Mouse (Mus musculus): ENCODE measurements around the gene Wipf3. TPM values are rescaled to one million over a fixed set of nuclear protein-coding genes. Genes with fewer than 3 reads are reported as not detected.

Wipf3 gene
- polyA plus RNA-seq, 1 experiment from 2014 or later: 1.9 TPM

DNA sequence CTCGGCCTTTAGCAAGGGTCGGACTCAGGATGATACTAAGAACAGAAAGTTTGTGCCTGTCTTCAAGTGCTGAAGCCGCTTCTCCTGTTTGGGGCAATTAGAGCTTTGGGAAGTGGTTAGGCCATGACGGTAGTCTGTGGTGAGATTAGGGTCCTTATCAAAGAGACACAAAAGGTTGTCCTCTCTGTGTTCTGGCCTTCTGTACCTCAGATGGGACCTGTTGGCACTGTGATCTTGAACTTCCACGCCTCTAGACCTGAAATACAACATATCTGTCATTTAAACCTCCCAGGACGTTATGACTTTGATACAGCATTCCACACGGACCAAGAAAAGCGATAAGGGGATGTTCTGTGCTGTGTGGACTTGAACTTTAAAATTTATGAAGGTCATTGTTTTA is 99.3 kb downstream of the Wipf3 start:
- H3K4me2 ChIP-seq: no peak overlapping the region
- H3K9me3 ChIP-seq (ENCODE audit: low read depth, low read length): no peaks in the 10 kb centered on the region
- 82% methylated on average over 8 of the region's 8 CpGs for WGBS
- H3K9ac ChIP-seq: no peak overlapping the region
- H3K36me3 ChIP-seq (ENCODE audit: insufficient read depth): no peaks in the 10 kb centered on the region
- H3K4me3 ChIP-seq (ENCODE audit: low read depth, low read length): no peak overlapping the region
- no peak for ATAC-seq (ENCODE audit: insufficient read depth)
- no peak for TF ChIP-seq CTCF (IDR thresholded peaks at IDR 0.05; ENCODE audit: low read depth)
- H3K4me1 ChIP-seq (ENCODE audit: insufficient read depth): no peaks in the 10 kb centered on the region
- DNase-seq: no peak
- H3K27ac ChIP-seq (ENCODE audit: low read depth): no peak overlapping the region
- H3K27me3 ChIP-seq (ENCODE audit: insufficient read depth, low read length): no peaks in the 10 kb centered on the region

DNA sequence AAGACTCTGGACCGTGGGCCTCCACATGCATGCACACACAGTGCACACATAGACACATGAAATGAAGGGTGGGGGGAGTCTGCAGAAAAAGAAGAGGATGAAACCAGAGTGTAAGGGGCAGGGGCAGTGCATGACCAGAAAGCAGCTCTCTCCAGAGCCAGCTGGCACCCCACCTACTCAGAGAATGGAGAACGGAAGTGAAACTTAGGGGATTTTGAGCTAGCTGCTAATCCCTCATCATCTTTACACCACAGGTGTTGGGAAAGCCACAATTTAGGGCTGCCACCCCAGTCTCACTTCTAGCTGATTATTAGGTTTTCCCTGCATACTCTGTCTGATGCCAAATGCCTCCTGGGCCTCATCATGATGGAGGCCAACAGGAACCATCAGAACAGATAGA is 100.8 kb downstream of the Wipf3 start:
- no peak overlapping the region for H3K4me3 ChIP-seq (ENCODE audit: low read depth, low read length)
- no peak overlapping the region for H3K9ac ChIP-seq
- DNase-seq (no peak), ATAC-seq (ENCODE audit: insufficient read depth) (no peak)
- no peaks in the 10 kb centered on the region for H3K36me3 ChIP-seq (ENCODE audit: insufficient read depth)
- TF ChIP-seq CTCF (IDR thresholded peaks at IDR 0.05; ENCODE audit: low read depth): no peak
- no peaks in the 10 kb centered on the region for H3K27me3 ChIP-seq (ENCODE audit: insufficient read depth, low read length)
- no peaks in the 10 kb centered on the region for H3K9me3 ChIP-seq (ENCODE audit: low read depth, low read length)
- no peaks in the 10 kb centered on the region for H3K4me1 ChIP-seq (ENCODE audit: insufficient read depth)
- H3K27ac ChIP-seq (ENCODE audit: low read depth): no peak overlapping the region
- no peak overlapping the region for H3K4me2 ChIP-seq
- 77% methylated on average over 2 of the region's 2 CpGs for WGBS

DNA sequence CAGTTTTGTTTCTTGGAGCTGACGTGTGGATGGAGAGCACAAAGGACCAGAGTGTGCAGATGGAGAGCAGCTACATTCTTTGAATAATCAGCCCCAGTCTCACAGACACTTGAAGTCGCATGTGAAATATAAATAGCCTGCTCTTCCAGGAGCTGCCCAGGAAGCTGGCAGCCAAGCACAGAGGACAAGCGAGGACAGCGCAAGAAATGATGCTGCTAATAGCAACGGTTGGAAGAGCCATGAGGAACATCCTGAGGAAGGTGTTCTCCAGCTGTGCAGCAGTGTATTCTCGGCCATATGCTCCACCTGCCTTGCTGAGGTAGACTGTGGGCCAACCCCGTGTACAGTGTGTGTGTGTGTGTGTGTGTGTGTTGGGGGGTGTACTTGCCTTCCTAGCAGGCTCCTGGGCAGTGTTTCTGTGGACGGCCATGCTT is 101.7 kb downstream of the Wipf3 start:
- Histone ChIP-seq H3K4me2 (no peak overlapping the region), H3K4me3 (ENCODE audit: low read depth, low read length) (no peak overlapping the region), H3K9me3 (ENCODE audit: low read depth, low read length) (no peaks in the 10 kb centered on the region), H3K4me1 (ENCODE audit: insufficient read depth) (no peaks in the 10 kb centered on the region), H3K36me3 (ENCODE audit: insufficient read depth) (no peaks in the 10 kb centered on the region), H3K27ac (ENCODE audit: low read depth) (no peak overlapping the region), H3K9ac (no peak overlapping the region), H3K27me3 (ENCODE audit: insufficient read depth, low read length) (no peaks in the 10 kb centered on the region)
- peak; percentile 43 for DNase-seq
- TF ChIP-seq CTCF (IDR thresholded peaks at IDR 0.05; ENCODE audit: low read depth): no peak
- ATAC-seq (ENCODE audit: insufficient read depth): 0 out of 2 replicates have a peak, but pooled peaks have one; percentile 28
- 35% methylated on average over 8 of the region's 8 CpGs for WGBS

DNA sequence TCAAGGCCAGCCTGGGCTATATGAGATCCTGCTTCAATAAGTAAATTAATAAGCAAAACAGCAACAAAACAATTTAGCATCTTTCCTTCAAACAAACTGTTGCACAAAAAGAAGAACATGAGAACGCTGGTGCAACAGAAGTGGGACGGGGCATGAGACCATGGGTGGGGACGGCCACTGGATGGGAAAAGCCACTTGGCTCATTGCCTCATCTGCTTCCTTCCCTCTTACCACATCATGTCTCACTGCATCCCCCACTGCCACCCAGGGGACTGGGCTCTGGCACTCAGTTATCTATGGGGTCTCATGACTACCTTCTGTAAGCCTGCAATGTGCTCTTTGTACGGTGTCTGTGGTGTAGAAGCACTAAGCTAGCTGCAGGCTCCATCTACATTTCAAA is 106.1 kb downstream of the Wipf3 start:
- no peak overlapping the region for H3K9ac ChIP-seq
- no peaks in the 10 kb centered on the region for H3K9me3 ChIP-seq (ENCODE audit: low read depth, low read length)
- DNase-seq (no peak), ATAC-seq (ENCODE audit: insufficient read depth) (no peak)
- no peak overlapping the region for H3K4me2 ChIP-seq
- no peak overlapping the region for H3K4me3 ChIP-seq (ENCODE audit: low read depth, low read length)
- no peaks in the 10 kb centered on the region for H3K27me3 ChIP-seq (ENCODE audit: insufficient read depth, low read length)
- no peak for TF ChIP-seq CTCF (IDR thresholded peaks at IDR 0.05; ENCODE audit: low read depth)
- no peaks in the 10 kb centered on the region for H3K36me3 ChIP-seq (ENCODE audit: insufficient read depth)
- no peaks in the 10 kb centered on the region for H3K4me1 ChIP-seq (ENCODE audit: insufficient read depth)
- 85% methylated on average over 4 of the region's 4 CpGs for WGBS
- H3K27ac ChIP-seq (ENCODE audit: low read depth): no peak overlapping the region

DNA sequence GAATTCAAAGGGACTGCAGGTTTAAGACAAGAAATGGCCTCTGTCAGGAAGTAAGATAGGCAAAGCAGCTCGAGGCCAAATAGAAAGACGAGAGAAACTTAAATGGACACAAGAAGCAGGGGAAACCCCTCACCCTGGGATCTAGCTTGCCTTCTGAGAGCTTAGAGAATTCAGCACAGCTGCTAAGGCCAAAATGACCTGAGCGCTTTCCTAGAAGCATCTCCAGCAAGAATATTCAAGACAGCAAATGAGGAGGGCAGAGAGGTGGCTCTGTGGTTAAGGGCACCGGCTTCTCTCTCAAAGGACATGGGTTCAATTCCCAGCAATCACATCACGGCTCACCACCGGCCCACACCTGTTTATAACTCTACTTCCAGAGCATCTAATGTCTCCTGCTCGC is 107.7 kb downstream of the Wipf3 start:
- H3K4me3 ChIP-seq (ENCODE audit: low read depth, low read length): no peak overlapping the region
- WGBS: 74% methylated on average over 7 of the region's 7 CpGs
- no peak for DNase-seq
- H3K9ac ChIP-seq: no peak overlapping the region
- H3K27me3 ChIP-seq (ENCODE audit: insufficient read depth, low read length): no peaks in the 10 kb centered on the region
- no peak for ATAC-seq (ENCODE audit: insufficient read depth)
- no peak overlapping the region for H3K4me2 ChIP-seq
- no peaks in the 10 kb centered on the region for H3K9me3 ChIP-seq (ENCODE audit: low read depth, low read length)
- TF ChIP-seq CTCF (IDR thresholded peaks at IDR 0.05; ENCODE audit: low read depth): no peak
- H3K36me3 ChIP-seq (ENCODE audit: insufficient read depth): no peaks in the 10 kb centered on the region
- no peaks in the 10 kb centered on the region for H3K4me1 ChIP-seq (ENCODE audit: insufficient read depth)
- no peak overlapping the region for H3K27ac ChIP-seq (ENCODE audit: low read depth)

DNA sequence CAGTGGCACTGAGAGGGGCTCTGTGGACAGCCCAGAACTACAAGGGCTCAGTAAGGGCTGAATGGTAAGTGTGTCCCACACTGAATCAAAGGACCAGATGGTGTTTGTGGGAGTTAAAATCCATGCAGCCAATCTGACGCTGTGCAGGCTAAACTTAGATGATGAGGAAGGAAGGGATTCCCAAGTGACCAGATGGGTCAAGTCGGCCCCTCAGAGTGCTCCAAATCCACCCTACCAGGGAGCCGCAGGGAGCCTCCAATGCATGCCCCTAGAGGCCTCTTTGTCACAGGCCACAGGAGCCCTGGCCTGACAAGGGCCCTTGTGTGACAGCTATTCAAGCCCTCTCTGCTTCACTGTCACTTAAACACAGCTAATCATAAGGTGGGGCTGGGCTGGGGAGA is 109.4 kb downstream of the Wipf3 start:
- no peaks in the 10 kb centered on the region for H3K9me3 ChIP-seq (ENCODE audit: low read depth, low read length)
- no peak overlapping the region for H3K4me3 ChIP-seq (ENCODE audit: low read depth, low read length)
- ATAC-seq (ENCODE audit: insufficient read depth) (no peak), DNase-seq (no peak)
- no peaks in the 10 kb centered on the region for H3K36me3 ChIP-seq (ENCODE audit: insufficient read depth)
- TF ChIP-seq CTCF (IDR thresholded peaks at IDR 0.05; ENCODE audit: low read depth): no peak
- 49% methylated on average over 3 of the region's 3 CpGs for WGBS
- H3K27me3 ChIP-seq (ENCODE audit: insufficient read depth, low read length): no peaks in the 10 kb centered on the region
- H3K4me2 ChIP-seq: no peak overlapping the region
- H3K27ac ChIP-seq (ENCODE audit: low read depth): no peak overlapping the region
- no peaks in the 10 kb centered on the region for H3K4me1 ChIP-seq (ENCODE audit: insufficient read depth)
- H3K9ac ChIP-seq: no peak overlapping the region

DNA sequence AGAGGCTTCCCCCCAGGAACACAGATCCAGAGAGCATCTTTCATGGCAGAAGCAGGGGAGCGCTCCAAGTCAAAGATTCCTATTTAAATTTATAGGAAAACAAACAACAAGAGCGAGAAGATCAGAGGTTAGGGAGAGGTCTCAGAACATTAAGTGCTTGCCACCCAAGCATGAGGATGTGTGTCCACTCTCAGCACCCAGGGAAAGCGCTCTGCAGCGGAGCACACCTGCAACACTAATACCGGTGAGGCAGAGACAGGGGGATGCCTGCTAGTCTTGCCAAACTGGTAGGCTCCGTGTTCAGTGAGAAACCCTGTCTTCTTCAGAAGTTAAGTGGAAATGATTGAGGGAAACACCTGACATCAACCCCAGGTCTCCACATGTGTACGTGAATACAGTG is 110.0 kb downstream of the Wipf3 start:
- TF ChIP-seq CTCF (IDR thresholded peaks at IDR 0.05; ENCODE audit: low read depth): no peak
- no peak overlapping the region for H3K4me2 ChIP-seq
- no peaks in the 10 kb centered on the region for H3K9me3 ChIP-seq (ENCODE audit: low read depth, low read length)
- no peak overlapping the region for H3K9ac ChIP-seq
- no peak overlapping the region for H3K4me3 ChIP-seq (ENCODE audit: low read depth, low read length)
- no peak overlapping the region for H3K27ac ChIP-seq (ENCODE audit: low read depth)
- WGBS: 78% methylated on average over 7 of the region's 7 CpGs
- no peaks in the 10 kb centered on the region for H3K36me3 ChIP-seq (ENCODE audit: insufficient read depth)
- DNase-seq (no peak), ATAC-seq (ENCODE audit: insufficient read depth) (no peak)
- no peaks in the 10 kb centered on the region for H3K4me1 ChIP-seq (ENCODE audit: insufficient read depth)
- H3K27me3 ChIP-seq (ENCODE audit: insufficient read depth, low read length): no peaks in the 10 kb centered on the region
